Mouse (Mus musculus) CH12.LX (cell line): Measurements from ENCODE around the gene Sptbn4. TPM values are rescaled to one million over a fixed set of nuclear protein-coding genes. Genes with fewer than 3 reads are reported as not detected.

ENCODE experiments used
- DNase-seq: peaks from one replicate; pipeline ENCODE4 v3.0.0-alpha.2; 2013; ENCODE audit errors: extremely low read depth
- H3K27ac ChIP-seq: 2 replicates; pipeline ENCODE4 v1.5.1; 2012; ENCODE audit warnings: low read depth, mild to moderate bottlenecking, control low read depth, moderate library complexity; ENCODE audit not compliant: insufficient read depth
- H3K27me3 ChIP-seq: replicated peaks from 2 replicates; pipeline ENCODE3; 2012; ENCODE audit warnings: inconsistent platforms
- H3K36me3 ChIP-seq, 2 experiments: replicated peaks in 1 of 2; 2 replicates each; pipeline versions ENCODE3 to v1.6.1; 2012; ENCODE audit warnings: inconsistent platforms in 1 of 2, low read length in 1 of 2, mild to moderate bottlenecking in 1 of 2, mixed read lengths in 1 of 2, moderate library complexity in 1 of 2; ENCODE audit not compliant: control insufficient read depth in 1 of 2, insufficient read depth in 1 of 2
- H3K4me1 ChIP-seq, 2 experiments: 2 replicates each; pipeline ENCODE4 v1.6.1; 2012; ENCODE audit warnings: inconsistent platforms in 1 of 2, moderate library complexity in 1 of 2; ENCODE audit not compliant: insufficient read depth in 2 of 2, control insufficient read depth in 1 of 2
- H3K4me2 ChIP-seq: 2 replicates; pipeline ENCODE4 v1.6.1; 2012; ENCODE audit warnings: low read depth, mild to moderate bottlenecking, control low read depth; ENCODE audit not compliant: poor library complexity, insufficient read depth, severe bottlenecking
- H3K4me3 ChIP-seq, 3 experiments: fragments of 150-350 bp in 1 of 3; sonication (generic) in 1 of 3; replicated peaks in 1 of 3; 2 replicates each; pipeline versions ENCODE3 to v1.5.1; 2011 to 2012; ENCODE audit warnings: low read depth in 2 of 3, low read length in 2 of 3, mild to moderate bottlenecking in 2 of 3, moderate library complexity in 2 of 3, control low read depth in 1 of 3, improper control_type of control experiment in 1 of 3, inconsistent platforms in 1 of 3, mixed read lengths in 1 of 3; ENCODE audit not compliant: poor library complexity in 1 of 3
- H3K79me2 ChIP-seq: replicated peaks from 2 replicates; pipeline ENCODE4 v1.6.1; 2012; ENCODE audit warnings: mild to moderate bottlenecking, moderate library complexity; ENCODE audit not compliant: control insufficient read depth, poor library complexity, insufficient read depth, severe bottlenecking; ENCODE audit errors: extremely low read depth
- H3K9ac ChIP-seq: 2 replicates; pipeline ENCODE4 v1.6.1; 2012; ENCODE audit warnings: low read depth, mild to moderate bottlenecking, control low read depth, moderate library complexity; ENCODE audit not compliant: insufficient read depth
- H3K9me3 ChIP-seq: replicated peaks from 2 replicates; pipeline ENCODE3; 2012; ENCODE audit warnings: low read length, inconsistent platforms, mixed read lengths
- CHD2 ChIP-seq: IDR thresholded peaks from 2 replicates; pipeline ENCODE4 v1.6.1; 2011; ENCODE audit warnings: low read length, improper control_type of control experiment
- CTCF ChIP-seq, 2 experiments: IDR thresholded peaks in 1 of 2; conservative IDR thresholded peaks in 1 of 2; 2 replicates each; pipeline ENCODE4 v1.5.1; 2011 to 2012; ENCODE audit warnings: low read depth in 2 of 2, low read length in 2 of 2, improper control_type of control experiment in 1 of 2, inconsistent platforms in 1 of 2, mild to moderate bottlenecking in 1 of 2, moderate library complexity in 1 of 2
- EP300 ChIP-seq: IDR thresholded peaks from 2 replicates; pipeline ENCODE4 v1.6.1; 2011; ENCODE audit warnings: low read length, improper control_type of control experiment
- GABPA ChIP-seq: IDR thresholded peaks from 2 replicates; pipeline ENCODE4 v1.6.1; 2012; ENCODE audit warnings: low read depth, low read length, improper control_type of control experiment, inconsistent platforms; ENCODE audit not compliant: insufficient replicate concordance
- HCFC1 ChIP-seq: IDR thresholded peaks from 2 replicates; pipeline ENCODE4 v1.6.1; 2012; ENCODE audit warnings: low read depth, mild to moderate bottlenecking, inconsistent platforms, low read length, improper control_type of control experiment
- IRF4 ChIP-seq: IDR thresholded peaks from 2 replicates; pipeline ENCODE4 v1.6.1; 2014; ENCODE audit warnings: low read depth, mild to moderate bottlenecking, inconsistent platforms, low read length, improper control_type of control experiment
- JUN ChIP-seq: IDR thresholded peaks from 2 replicates; pipeline ENCODE4 v1.6.1; 2011; ENCODE audit warnings: low read depth, mild to moderate bottlenecking, low read length, improper control_type of control experiment, moderate library complexity; ENCODE audit not compliant: insufficient read depth
- JUND ChIP-seq: conservative IDR thresholded peaks from 2 replicates; pipeline ENCODE4 v1.6.1; 2011; ENCODE audit warnings: low read depth, low read length, improper control_type of control experiment
- MAFK ChIP-seq: IDR thresholded peaks from 2 replicates; pipeline ENCODE4 v1.6.1; 2011; ENCODE audit warnings: low read length, improper control_type of control experiment; ENCODE audit not compliant: insufficient replicate concordance
- MAZ ChIP-seq: IDR thresholded peaks from 2 replicates; pipeline ENCODE4 v1.6.1; 2012; ENCODE audit warnings: low read depth, mild to moderate bottlenecking, inconsistent platforms, low read length, improper control_type of control experiment, moderate library complexity
- NELFE ChIP-seq: IDR thresholded peaks from 2 replicates; pipeline ENCODE4 v1.6.1; 2011; ENCODE audit warnings: low read depth, low read length, improper control_type of control experiment
- PAX5 ChIP-seq: IDR thresholded peaks from 2 replicates; pipeline ENCODE4 v1.6.1; 2012; ENCODE audit warnings: low read length, inconsistent platforms, mixed read lengths
- RAD21 ChIP-seq: IDR thresholded peaks from 2 replicates; pipeline ENCODE4 v1.6.1; 2011; ENCODE audit warnings: low read depth, mild to moderate bottlenecking, low read length, improper control_type of control experiment, moderate library complexity
- RCOR1 ChIP-seq: conservative IDR thresholded peaks from 2 replicates; pipeline ENCODE4 v1.6.1; 2012; ENCODE audit warnings: low read depth, mild to moderate bottlenecking, inconsistent platforms, low read length, improper control_type of control experiment
- SMC3 ChIP-seq: IDR thresholded peaks from 2 replicates; pipeline ENCODE4 v1.6.1; 2011; ENCODE audit warnings: low read depth, low read length, improper control_type of control experiment
- TCF12 ChIP-seq: IDR thresholded peaks from 2 replicates; pipeline ENCODE4 v1.6.1; 2014; ENCODE audit warnings: low read depth, mild to moderate bottlenecking, inconsistent platforms, low read length, improper control_type of control experiment
- UBTF ChIP-seq: IDR thresholded peaks from 2 replicates; pipeline ENCODE4 v1.6.1; 2012; ENCODE audit warnings: low read depth, mild to moderate bottlenecking, inconsistent platforms, low read length, improper control_type of control experiment, moderate library complexity
- USF2 ChIP-seq: conservative IDR thresholded peaks from 2 replicates; pipeline ENCODE4 v1.6.1; 2011; ENCODE audit warnings: low read depth, low read length, improper control_type of control experiment
- ZNF384 ChIP-seq: IDR thresholded peaks from 2 replicates; pipeline ENCODE4 v1.6.1; 2012; ENCODE audit warnings: low read depth, low read length, improper control_type of control experiment, inconsistent platforms
- dilution Hi-C: fragments of 300-500 bp; cut with MboI; formaldehyde crosslinking; loops from 2 replicates; pipeline ENCODE4 v1.14.3; 2020; ENCODE audit warnings: low sequenced_read_pairs; ENCODE audit not compliant: extremely low pct_unique_long_range_greater_than_20kb, extremely low pct_ligation_motif_present
- in situ Hi-C: fragments of 300-500 bp; cut with MboI; formaldehyde crosslinking; loops from 3 replicates; pipeline ENCODE4 v1.14.3; 2019; ENCODE audit warnings: low sequenced_read_pairs, low pct_ligation_motif_present, low pct_unique_long_range_greater_than_20kb, mixed read lengths
- polyA plus RNA-seq: library from polyadenylated mRNA; unstranded; fragments of >175 nt; gene quantifications from 2 replicates; pipeline ENCODE4 v1.2.1, GENCODE M21; 2012; ENCODE audit warnings: low read depth; ENCODE audit not compliant: insufficient read length
- total RNA-seq, 2 experiments: library from RNA; depleted of rRNA; stranded (reverse); fragments of 300-350 nt in 1 of 2; fragments of >200 nt in 1 of 2; gene quantifications; 2 replicates each; pipeline ENCODE4 v1.2.3; 2012 to 2014

Sptbn4 gene
- total and polyA plus RNA-seq, 3 experiments = 0.21 to 0.38 (median 0.24) TPM

DNA sequence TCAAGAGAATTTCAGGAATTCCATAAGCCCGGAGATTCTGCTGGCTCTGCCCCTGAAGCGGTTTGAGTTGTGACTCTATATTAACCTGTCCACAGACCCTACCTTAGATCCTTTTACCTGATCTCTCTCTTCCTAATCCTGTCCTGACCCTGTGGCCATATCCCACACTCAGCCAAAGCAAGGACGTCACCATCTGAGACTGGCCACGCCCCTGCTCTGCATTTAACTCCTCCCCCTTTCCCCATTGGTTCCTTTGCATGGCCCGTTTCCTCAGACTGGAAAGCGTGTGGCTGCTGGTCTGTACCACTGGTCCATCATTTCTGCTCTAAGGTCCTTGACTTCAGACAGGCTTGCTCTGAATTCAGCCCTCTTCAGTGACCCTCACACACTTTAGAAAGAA, 102.0 kb downstream of the Sptbn4 start:
- Histone ChIP-seq H3K4me2 (no peak overlapping the region), H3K9me3 (no peaks in the 10 kb centered on the region), H3K79me2 (no peaks in the 10 kb centered on the region), H3K4me1 (peaks cover 7 to 23% of the 10 kb centered on the region in 2 experiments), H3K27me3 (no peaks in the 10 kb centered on the region), H3K9ac (no peak overlapping the region), H3K36me3 (peaks cover 39 to 83% of the 10 kb centered on the region in 2 experiments), H3K4me3 (no peak overlapping the region), H3K27ac (no peak overlapping the region)
- no peak for TF ChIP-seq RCOR1
- no peak for TF ChIP-seq PAX5
- TF ChIP-seq NELFE = no peak
- peak; percentile 32 for DNase-seq
- in situ Hi-C loops = no loop called here
- dilution Hi-C loops = no loop called here

GRCm38 (mm10) chr7:27342595-27342994, 104.9 kb downstream of the Sptbn4 start:
- DNase-seq = peak; percentile 91
- TF ChIP-seq ZNF384 (peak; percentile 30; the same call in 1 of the 2 replicates), IRF4 (peak; percentile 69; the same call in 1 of the 2 replicates), JUND (peak; percentile 72), CHD2 (peak; percentile 91), GABPA (no peak), JUN (peak; percentile 44), UBTF (0 out of 2 replicates have a peak, but pooled peaks have one; percentile 50), TCF12 (0 out of 2 replicates have a peak, but pooled peaks have one; percentile 33), NELFE (no peak; the same call in 1 of the 2 replicates), HCFC1 (peak; percentile 43), EP300 (peak; percentile 57; the same call in 1 of the 2 replicates), SMC3 (peak; percentile 71), MAZ (peak; percentile 79), MAFK (no peak), PAX5 (no peak), CTCF (conservative IDR thresholded peaks at IDR 0.05 in 1 of 2, IDR thresholded peaks at IDR 0.05 in 1 of 2; ENCODE audit: low read depth in 2 of 2, low read length in 2 of 2) (peak; percentile 56 to 77; a peak in 3 of 4 replicates), RAD21 (peak; percentile 36), USF2 (no peak)
- TF ChIP-seq, all 38 proteins: peak for 13
- Histone ChIP-seq H3K27ac (peak overlapping the region; percentile 41; the same call in 1 of the 2 replicates), H3K79me2 (no peaks in the 10 kb centered on the region), H3K27me3 (peaks cover 7% of the 10 kb centered on the region), H3K9me3 (no peaks in the 10 kb centered on the region), H3K36me3 (peaks cover 19 to 56% of the 10 kb centered on the region in 2 experiments), H3K4me1 (peaks cover 7 to 31% of the 10 kb centered on the region in 2 experiments), H3K4me3 (peak overlapping the region in 2 of 3 experiments; percentile 1 to 2), H3K4me2 (no peak overlapping the region), H3K9ac (no peak overlapping the region)
- in situ Hi-C loops = no loop called here
- dilution Hi-C loops = no loop called here
